Mouse (Mus musculus) lung, adult 18-20 months (tissue): ENCODE measurements around the gene Rimbp3.

Experiments
- DNase-seq, 2 experiments: peaks; one replicate each; pipeline ENCODE4 v3.0.0; 2022; ENCODE audit warnings: mixed read lengths in 2 of 2

Rimbp3 gene

DNA sequence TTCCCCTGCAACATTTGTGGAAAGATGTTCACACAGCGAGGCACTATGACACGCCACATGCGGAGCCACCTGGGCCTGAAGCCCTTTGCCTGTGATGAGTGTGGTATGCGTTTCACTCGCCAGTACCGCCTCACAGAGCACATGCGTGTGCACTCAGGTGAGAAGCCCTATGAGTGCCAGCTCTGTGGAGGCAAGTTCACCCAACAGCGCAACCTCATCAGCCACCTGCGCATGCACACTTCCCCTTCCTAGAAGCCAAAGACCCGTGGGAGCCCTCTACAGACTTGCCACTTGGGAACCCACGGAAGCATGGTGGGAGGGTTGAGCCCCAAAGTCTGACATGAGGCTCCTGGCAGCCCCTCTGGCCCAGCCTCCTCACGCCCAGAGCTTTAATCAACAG, 50.5 kb downstream of the Rimbp3 start:
- DNase-seq = no peak

GRCm38 (mm10) chr16:17261341-17261740, 52.9 kb downstream of the Rimbp3 start:
- DNase-seq = no peak
